Mouse (Mus musculus) thymus, adult 2 months (tissue): ENCODE results near the gene Trabd. TPM values are rescaled to one million over a fixed set of nuclear protein-coding genes. Genes with fewer than 3 reads are reported as not detected.

Source experiments
- DNase-seq: peaks from one replicate; pipeline ENCODE4 v3.0.0; 2021
- H3K27ac ChIP-seq: fragments of 200-500 bp; 2 replicates; pipeline ENCODE4 v1.5.1; 2012; ENCODE audit warnings: low read length, control low read depth; ENCODE audit not compliant: control insufficient read depth, insufficient read depth
- H3K27me3 ChIP-seq: fragments of 200-500 bp; 2 replicates; pipeline ENCODE4 v1.6.1; 2012; ENCODE audit warnings: mild to moderate bottlenecking, low read length, moderate library complexity, mixed read lengths; ENCODE audit not compliant: control insufficient read depth, insufficient read depth
- H3K36me3 ChIP-seq: fragments of 200-500 bp; 2 replicates; pipeline ENCODE4 v1.6.1; 2012; ENCODE audit warnings: mild to moderate bottlenecking, low read length, moderate library complexity; ENCODE audit not compliant: control insufficient read depth, insufficient read depth
- H3K4me1 ChIP-seq: fragments of 200-500 bp; replicated peaks from 2 replicates; pipeline ENCODE4 v1.6.1; 2012; ENCODE audit warnings: low read length; ENCODE audit not compliant: control insufficient read depth, insufficient read depth
- H3K4me3 ChIP-seq: fragments of 200-500 bp; 2 replicates; pipeline ENCODE4 v1.5.1; 2012; ENCODE audit warnings: mild to moderate bottlenecking, low read length, control low read depth, moderate library complexity; ENCODE audit not compliant: control insufficient read depth, insufficient read depth
- CTCF ChIP-seq: fragments of 200-500 bp; IDR thresholded peaks from 2 replicates; pipeline ENCODE4 v1.5.1; 2012; ENCODE audit warnings: mild to moderate bottlenecking, control low read depth, low read length, moderate library complexity, borderline replicate concordance; ENCODE audit not compliant: control insufficient read depth, poor library complexity, insufficient read depth; ENCODE audit errors: extremely low read depth
- POLR2A ChIP-seq: fragments of 200-500 bp; IDR thresholded peaks from 2 replicates; pipeline ENCODE4 v1.6.1; 2012; ENCODE audit warnings: mild to moderate bottlenecking, low read length, control low read depth, moderate library complexity; ENCODE audit not compliant: control insufficient read depth, poor library complexity, insufficient read depth; ENCODE audit errors: extremely low read depth
- WGBS: fragments of 180-500 bp; shearing (Covaris S2); methylation state at CpG from one replicate; pipeline ENCODE4 v1.1.7; 2018; 5-methylcytosine and 5-hydroxymethylcytosine counted together
- polyA plus RNA-seq: library from polyadenylated mRNA; depleted of rRNA; stranded (reverse); fragments of >200 nt; gene quantifications from 2 replicates; pipeline ENCODE4 v1.2.3, GENCODE M21; 2012

Trabd gene
- polyA plus RNA-seq, 1 experiment = 81.2 TPM

DNA sequence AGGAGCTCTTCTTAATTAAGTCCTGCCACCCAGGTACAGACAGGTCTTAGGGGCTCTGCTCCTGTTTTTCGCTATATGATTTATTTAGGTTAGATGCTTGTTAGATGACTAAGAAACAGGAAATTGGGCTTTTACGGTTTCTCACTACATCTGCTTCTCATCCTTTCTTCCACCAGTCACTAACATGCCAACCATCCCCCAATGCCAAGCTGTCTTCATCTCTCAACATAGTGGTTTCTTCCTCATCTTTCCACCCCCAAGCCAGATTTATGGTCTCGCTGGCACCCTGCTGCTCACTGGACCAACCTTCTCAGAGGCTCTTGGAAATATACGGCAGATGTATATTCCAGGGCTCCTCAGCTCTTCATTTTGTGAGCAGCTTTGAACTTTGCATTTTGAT lies 15.7 kb downstream of the Trabd start:
- WGBS = 72% methylated on average over 4 of the region's 4 CpGs
- DNase-seq = no peak
- no peak for TF ChIP-seq CTCF
- TF ChIP-seq POLR2A = no peak
- no peak overlapping the region for H3K4me3 ChIP-seq
- peaks cover 13% of the 10 kb centered on the region for H3K4me1 ChIP-seq
- H3K36me3 ChIP-seq = peaks cover 15% of the 10 kb centered on the region
- no peak overlapping the region for H3K27ac ChIP-seq
- H3K27me3 ChIP-seq = no peaks in the 10 kb centered on the region

- WGBS = 94% methylated on average over 5 of the region's 5 CpGs
- Histone ChIP-seq H3K4me1 (peaks cover 13% of the 10 kb centered on the region), H3K27me3 (no peaks in the 10 kb centered on the region), H3K27ac (no peak overlapping the region), H3K4me3 (no peak overlapping the region), H3K36me3 (peaks cover 28% of the 10 kb centered on the region)
- TF ChIP-seq POLR2A (no peak), CTCF (no peak)
- no peak for DNase-seq
Measured at GRCm38 (mm10) chr15:89092181-89092580, 17.3 kb downstream of the Trabd start.

DNA sequence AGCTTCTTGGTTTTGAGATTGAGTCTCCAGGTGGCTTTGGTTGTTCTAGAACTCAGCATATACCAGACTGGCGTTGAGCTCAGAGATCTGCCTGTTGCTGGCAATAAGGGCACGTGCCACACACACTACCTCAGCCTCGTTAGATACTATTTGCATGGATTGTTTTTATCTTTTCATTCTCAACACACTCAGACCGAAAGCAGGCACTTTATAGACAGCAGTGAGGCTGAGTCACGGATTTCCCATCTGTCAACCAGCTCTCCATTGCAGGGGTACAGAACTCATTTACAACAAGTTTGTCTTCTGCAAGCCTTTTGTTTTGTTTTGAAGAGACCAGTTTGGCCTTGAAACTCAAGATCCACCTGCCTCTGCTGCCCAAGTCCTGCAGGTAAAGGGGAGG lies 22.5 kb downstream of the Trabd start:
- H3K27me3 ChIP-seq = no peaks in the 10 kb centered on the region
- no peak overlapping the region for H3K27ac ChIP-seq
- no peak for DNase-seq
- no peaks in the 10 kb centered on the region for H3K4me1 ChIP-seq
- 96% methylated on average over 5 of the region's 5 CpGs for WGBS
- peaks cover 75% of the 10 kb centered on the region for H3K36me3 ChIP-seq
- no peak overlapping the region for H3K4me3 ChIP-seq
- no peak for TF ChIP-seq CTCF
- no peak for TF ChIP-seq POLR2A

DNA sequence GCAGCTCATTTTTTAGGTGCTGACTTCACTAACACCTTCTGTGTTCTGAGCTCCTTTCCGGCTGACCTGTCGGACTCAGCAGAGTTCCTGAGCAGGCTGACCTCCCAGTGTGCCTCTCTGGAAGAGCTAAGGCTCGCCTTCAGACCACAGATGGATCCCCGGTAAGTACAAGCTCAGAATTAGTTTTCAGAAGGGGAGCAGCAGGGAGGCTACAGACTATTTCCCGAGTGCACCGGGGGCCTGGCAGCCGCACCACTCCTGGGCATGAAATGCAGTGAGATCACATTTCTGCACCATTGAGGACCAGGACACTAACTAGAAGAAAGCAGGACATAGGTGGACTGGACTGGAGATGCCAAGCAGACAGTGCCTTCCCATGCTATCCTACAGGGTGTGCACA lies 23.7 kb downstream of the Trabd start:
- 96% methylated on average over 7 of the region's 7 CpGs for WGBS
- Histone ChIP-seq H3K27ac (no peak overlapping the region), H3K4me1 (no peaks in the 10 kb centered on the region), H3K4me3 (no peak overlapping the region), H3K27me3 (no peaks in the 10 kb centered on the region), H3K36me3 (peaks cover 80% of the 10 kb centered on the region)
- no peak for DNase-seq
- TF ChIP-seq CTCF = no peak
- no peak for TF ChIP-seq POLR2A

DNA sequence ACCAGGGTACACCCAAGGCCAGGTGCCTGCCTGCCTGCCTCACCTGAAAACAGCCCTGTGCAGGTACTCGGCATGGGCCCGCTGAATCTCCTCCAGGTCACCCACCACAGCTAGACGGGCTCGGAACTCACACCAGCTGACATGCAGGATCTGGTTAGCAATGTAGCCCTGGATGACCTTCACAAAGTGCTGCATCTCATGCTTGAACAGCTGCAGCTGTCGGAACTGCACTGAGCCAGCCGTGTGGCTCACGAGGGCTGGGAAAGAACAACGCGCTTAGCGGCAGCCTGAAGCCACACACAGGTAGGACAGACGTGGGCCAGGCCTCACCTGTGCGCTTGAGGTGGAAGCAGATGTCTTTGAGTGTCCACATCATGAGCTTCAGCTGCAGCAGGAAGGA lies 25.9 kb downstream of the Trabd start:
- H3K4me3 ChIP-seq = no peak overlapping the region
- no peaks in the 10 kb centered on the region for H3K27me3 ChIP-seq
- peaks cover 72% of the 10 kb centered on the region for H3K36me3 ChIP-seq
- DNase-seq = no peak
- no peaks in the 10 kb centered on the region for H3K4me1 ChIP-seq
- TF ChIP-seq POLR2A = no peak
- TF ChIP-seq CTCF = no peak
- 95% methylated on average over 12 of the region's 12 CpGs for WGBS
- no peak overlapping the region for H3K27ac ChIP-seq

DNA sequence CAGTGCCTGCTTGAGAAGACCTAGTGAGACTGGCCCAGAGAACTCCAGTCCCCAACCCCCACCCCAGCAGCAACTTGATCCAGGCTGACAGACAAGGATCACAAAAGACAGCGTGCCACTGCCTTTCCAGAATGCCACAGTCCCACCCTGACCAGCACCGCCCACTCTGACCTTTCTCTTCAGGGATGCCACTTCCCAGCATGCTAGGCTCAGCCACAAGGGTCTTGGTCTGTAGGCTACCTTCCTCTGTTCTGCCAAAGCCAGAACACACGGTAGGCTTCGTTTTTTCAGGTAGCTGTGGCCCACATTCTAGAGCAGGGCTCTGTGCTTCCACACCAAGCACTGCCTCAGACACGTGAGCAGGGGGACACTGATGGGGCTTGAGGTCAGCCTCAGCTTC lies 27.7 kb downstream of the Trabd start:
- TF ChIP-seq POLR2A = no peak
- no peak for TF ChIP-seq CTCF
- peaks cover 61% of the 10 kb centered on the region for H3K36me3 ChIP-seq
- H3K27me3 ChIP-seq = no peaks in the 10 kb centered on the region
- H3K4me1 ChIP-seq = no peaks in the 10 kb centered on the region
- WGBS = 96% methylated on average over 5 of the region's 5 CpGs
- H3K4me3 ChIP-seq = no peak overlapping the region
- DNase-seq = no peak
- H3K27ac ChIP-seq = no peak overlapping the region

DNA sequence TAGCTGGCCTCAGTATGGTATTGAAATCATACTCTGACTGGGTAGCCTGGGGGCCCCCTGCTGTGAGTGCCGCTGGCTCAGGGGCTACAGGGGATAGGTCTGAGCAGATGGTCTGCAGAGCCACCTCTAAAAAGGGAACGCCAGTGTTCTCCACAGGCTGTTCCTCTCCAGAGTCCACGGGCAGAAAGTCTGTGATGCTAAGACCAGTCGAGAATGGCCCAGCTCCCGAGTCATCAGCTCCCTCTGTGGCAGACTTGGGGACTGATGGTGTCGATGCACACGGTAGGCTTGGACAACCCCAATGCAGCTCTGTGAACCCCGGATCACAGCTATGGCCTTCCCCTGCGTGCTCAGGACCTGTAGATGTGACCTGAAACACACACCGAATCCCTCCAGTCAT lies 29.0 kb downstream of the Trabd start:
- DNase-seq = no peak
- WGBS = 95% methylated on average over 10 of the region's 10 CpGs
- no peaks in the 10 kb centered on the region for H3K27me3 ChIP-seq
- H3K36me3 ChIP-seq = peaks cover 59% of the 10 kb centered on the region
- no peak overlapping the region for H3K27ac ChIP-seq
- H3K4me3 ChIP-seq = no peak overlapping the region
- TF ChIP-seq CTCF (no peak), POLR2A (no peak)
- H3K4me1 ChIP-seq = no peaks in the 10 kb centered on the region
